14 mouse cellular contexts compared by ENCODE assay signal in the genomic region with DNA sequence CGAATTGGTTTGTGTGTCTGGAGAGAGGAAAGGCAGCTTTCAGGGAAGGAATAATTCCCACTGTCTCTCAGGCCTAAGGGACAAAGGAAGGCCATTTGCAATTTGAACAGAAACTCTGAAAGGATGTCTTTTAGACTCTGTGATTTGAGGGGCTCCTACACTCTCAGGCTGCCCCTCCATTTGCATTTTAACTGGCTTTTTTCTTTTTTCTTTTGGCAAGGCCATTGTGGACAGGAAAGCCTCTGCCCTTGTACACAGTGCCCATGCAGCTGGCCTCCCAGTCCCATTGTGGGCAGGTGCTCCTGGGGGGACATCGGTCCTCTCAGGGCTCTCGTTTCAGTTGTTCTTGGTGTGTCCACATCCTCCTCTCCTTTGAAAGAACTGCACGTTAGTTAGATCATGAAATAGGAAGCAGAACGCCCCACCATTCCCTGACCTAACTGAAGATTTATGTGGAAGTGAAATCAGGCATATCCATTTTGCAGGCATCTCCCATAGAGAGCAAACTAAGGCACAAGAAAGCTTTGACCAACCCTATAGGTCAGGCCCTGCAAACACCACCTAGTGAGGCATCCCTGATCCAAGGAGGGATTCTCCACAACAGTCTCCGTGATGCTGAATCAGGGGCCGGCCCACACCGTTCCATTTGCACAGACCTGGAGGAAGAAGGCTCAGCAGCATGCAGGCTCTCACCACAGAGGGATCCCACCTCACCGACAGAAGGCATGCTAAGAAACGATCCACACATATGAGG.
DNase-seq lines count a peak whose midpoint lies in the region; ATAC-seq lines count a peak whose summit lies in the region.
"Had no signal": no experiment of that assay in that cellular context is flagged by ENCODE, and none has a peak within 500 bp of the region (broad histone marks: within the 10 kb centered on the region; RNA-seq: fewer than 3 reads in every experiment).

No protein-coding gene starts in this region.

- no peak overlapping the region for H3K4me3 ChIP-seq in hindbrain, embryonic 13.5 days
- no peak overlapping the region for H3K4me3 ChIP-seq in midbrain, embryonic 14.5 days (replicated peaks; ENCODE audit: low read depth, low read length)
- H3K4me3 ChIP-seq: liver, embryonic 12.5 days had no signal

- H3K36me3 ChIP-seq in hindbrain, embryonic 13.5 days = no peaks in the 10 kb centered on the region
- no peaks in the 10 kb centered on the region for H3K36me3 ChIP-seq in midbrain, embryonic 14.5 days (ENCODE audit: control insufficient read depth, insufficient read depth, low read length)
- H3K36me3 ChIP-seq: liver, embryonic 12.5 days had no signal

- peak; percentile 44 for DNase-seq in embryo, embryonic 10 days (ENCODE audit: low spot score)
- DNase-seq in embryo, embryonic 11 days = no peak
- peak; percentile 56 for DNase-seq in midbrain, embryonic 14.5 days
- no peak for DNase-seq in testis, postnatal 14 days (ENCODE audit: low spot score)
- DNase-seq in left cerebral cortex, postnatal 25 days (ENCODE audit: low spot score in 2 of 2) = no peak
- no peak for DNase-seq in gastrocnemius, postnatal 25 days
- no peak for DNase-seq in gastrocnemius, postnatal 36 days
- DNase-seq: heart, adult 18-20 months; heart, postnatal 14 days; kidney, adult 11 months; lung, postnatal 10 days had no signal

- peak; percentile 53; the same call in 1 of the 2 replicates for ATAC-seq in hindbrain, embryonic 13.5 days (ENCODE audit: low FRiP score)
- peak; percentile 50 for ATAC-seq in midbrain, embryonic 14.5 days (ENCODE audit: low FRiP score, low TSS enrichment)
- ATAC-seq: liver, embryonic 12.5 days; Patski had no signal

- H3K27ac ChIP-seq in hindbrain, embryonic 13.5 days = peak overlapping the region; percentile 71
- H3K27ac ChIP-seq in midbrain, embryonic 14.5 days (replicated peaks; ENCODE audit: low read depth, low read length) = peak overlapping the region; percentile 47
- H3K27ac ChIP-seq: liver, embryonic 12.5 days had no signal

- H3K9me3 ChIP-seq in hindbrain, embryonic 13.5 days = 0 out of 2 replicates have a peak, but pooled peaks cover 5% of the 10 kb centered on the region
- no peaks in the 10 kb centered on the region for H3K9me3 ChIP-seq in midbrain, embryonic 14.5 days (ENCODE audit: control insufficient read depth, low read length)
- H3K9me3 ChIP-seq: liver, embryonic 12.5 days had no signal

- 39% methylated on average over 10 of the region's 10 CpGs for WGBS in hindbrain, embryonic 13.5 days
- WGBS in midbrain, embryonic 14.5 days = 30% methylated on average over 10 of the region's 10 CpGs

- peaks cover 41% of the 10 kb centered on the region for H3K4me1 ChIP-seq in hindbrain, embryonic 13.5 days (replicated peaks)
- H3K4me1 ChIP-seq in midbrain, embryonic 14.5 days (ENCODE audit: control insufficient read depth, insufficient read depth, low read length) = peaks cover 27% of the 10 kb centered on the region
- H3K4me1 ChIP-seq: liver, embryonic 12.5 days had no signal

- no peak overlapping the region for H3K4me2 ChIP-seq in hindbrain, embryonic 13.5 days
- no peak overlapping the region for H3K4me2 ChIP-seq in midbrain, embryonic 14.5 days (ENCODE audit: low read length)
- H3K4me2 ChIP-seq: liver, embryonic 12.5 days had no signal

- no peak overlapping the region for H3K9ac ChIP-seq in hindbrain, embryonic 13.5 days
- H3K9ac ChIP-seq in midbrain, embryonic 14.5 days (replicated peaks; ENCODE audit: low read length) = no peak overlapping the region
- H3K9ac ChIP-seq: liver, embryonic 12.5 days had no signal

- intact Hi-C loops in left cerebral cortex, postnatal 25 days (cut with DNase I) = no loop called here
- intact Hi-C loops in gastrocnemius, postnatal 36 days (cut with DNase I) = no loop called here

- 0 out of 2 replicates have a peak, but pooled peaks cover 3% of the 10 kb centered on the region for H3K27me3 ChIP-seq in hindbrain, embryonic 13.5 days
- H3K27me3 ChIP-seq in midbrain, embryonic 14.5 days (ENCODE audit: control insufficient read depth, insufficient read depth, low read length) = no peaks in the 10 kb centered on the region
- H3K27me3 ChIP-seq: liver, embryonic 12.5 days; Patski had no signal

Comparison
In these comparisons a context has a peak if more than half of its experiments do, and no peak if none do; other contexts are left out.
1. DNase-seq: peak in embryo, embryonic 10 days (single experiment) and midbrain, embryonic 14.5 days (single experiment); none in embryo, embryonic 11 days (single experiment), testis, postnatal 14 days (single experiment), left cerebral cortex, postnatal 25 days (0 of 2), gastrocnemius, postnatal 25 days (single experiment) and gastrocnemius, postnatal 36 days (0 of 2).